Mouse (Mus musculus) G1E (cell line): Measurements from ENCODE around the gene Gna15. TPM values are rescaled to one million over a fixed set of nuclear protein-coding genes. Genes with fewer than 3 reads are reported as not detected.

Experiments used
- ATAC-seq: 2 replicates; pipeline ENCODE4 v1.8.0; 2016; ENCODE audit warnings: mild to moderate bottlenecking; ENCODE audit not compliant: insufficient number of reproducible peaks, poor library complexity, low FRiP score, severe bottlenecking; ENCODE audit errors: extremely low read depth
- DNase-seq: peaks from one replicate; pipeline ENCODE4 v3.0.0; 2012; ENCODE audit warnings: low spot score
- H3K27me3 ChIP-seq: 2 replicates; pipeline ENCODE4 v1.6.1; 2012; ENCODE audit warnings: mild to moderate bottlenecking, low read length, inconsistent platforms; ENCODE audit not compliant: insufficient read depth
- H3K36me3 ChIP-seq: replicated peaks from 2 replicates; pipeline ENCODE3; 2012; ENCODE audit warnings: mild to moderate bottlenecking, inconsistent platforms
- H3K4me1 ChIP-seq: 2 replicates; pipeline ENCODE4 v1.6.1; 2012; ENCODE audit warnings: low read depth, low read length, inconsistent platforms, mixed read lengths; ENCODE audit not compliant: insufficient read depth
- H3K4me3 ChIP-seq: 2 replicates; pipeline ENCODE4 v1.5.1; 2012; ENCODE audit warnings: low read depth, mild to moderate bottlenecking, inconsistent platforms, low read length, moderate library complexity, mixed read lengths
- H3K9me3 ChIP-seq: replicated peaks from 2 replicates; pipeline ENCODE4 v1.6.1; 2012; ENCODE audit warnings: inconsistent platforms
- CTCF ChIP-seq: IDR thresholded peaks from 2 replicates; pipeline ENCODE4 v1.5.1; 2012; ENCODE audit warnings: low read depth, low read length, inconsistent platforms, mixed read lengths
- GATA1 ChIP-seq: IDR thresholded peaks from 2 replicates; pipeline ENCODE4 v1.6.1; 2012; ENCODE audit warnings: borderline replicate concordance, low read length, inconsistent platforms, mixed read lengths
- GATA2 ChIP-seq: IDR thresholded peaks from 2 replicates; pipeline ENCODE4 v1.6.1; 2012; ENCODE audit warnings: low read depth, low read length, inconsistent platforms, borderline replicate concordance
- POLR2AphosphoS5 ChIP-seq: IDR thresholded peaks from 2 replicates; pipeline ENCODE4 v1.6.1; 2012; ENCODE audit warnings: low read depth, low read length, inconsistent platforms; ENCODE audit not compliant: insufficient replicate concordance
- TAL1 ChIP-seq: conservative IDR thresholded peaks from 2 replicates; pipeline ENCODE4 v1.6.1; 2012; ENCODE audit warnings: low read depth, low read length, inconsistent platforms, mixed read lengths
- polyA plus RNA-seq: library from polyadenylated mRNA; stranded (reverse); fragments of >175 nt; gene quantifications from 2 replicates; pipeline ENCODE4 v1.2.3, GENCODE M21; 2012
- total RNA-seq, 2 experiments: library from RNA; stranded (forward) in 1 of 2; stranded (reverse) in 1 of 2; fragments of 200-1000 nt in 1 of 2; fragments of >200 nt in 1 of 2; fragmentation: Nextera tagmentation in 1 of 2; gene quantifications; 2 replicates each; pipeline ENCODE4 v1.2.3; 2014 to 2017

Gna15 gene
- total and polyA plus RNA-seq, 3 experiments = 16.5 to 22.5 (median 20.1) TPM

DNA sequence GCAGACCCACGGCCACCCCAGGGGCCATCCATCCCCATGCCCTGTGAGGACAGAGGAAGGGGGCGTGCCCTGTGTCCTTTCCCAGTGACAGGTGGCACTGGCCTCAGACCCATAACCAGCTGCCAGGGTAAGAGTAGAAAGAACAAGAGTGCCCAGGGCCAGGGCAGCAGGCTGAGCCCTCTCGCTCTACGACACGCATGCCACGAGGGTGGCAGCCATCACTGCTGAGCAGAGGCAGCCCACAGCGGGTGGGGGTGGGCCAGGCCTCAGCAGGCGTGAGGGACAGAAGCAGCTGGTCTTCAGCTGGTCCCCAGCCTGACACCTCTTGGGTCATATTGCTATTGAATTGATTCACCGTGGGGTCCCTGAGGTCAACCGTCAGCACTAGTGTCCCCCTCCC is 37.5 kb downstream of the Gna15 start:
- DNase-seq = no peak
- Histone ChIP-seq H3K9me3 (no peaks in the 10 kb centered on the region), H3K4me1 (peaks cover 57% of the 10 kb centered on the region), H3K4me3 (no peak overlapping the region), H3K36me3 (peaks cover 66% of the 10 kb centered on the region), H3K27me3 (peaks cover 9% of the 10 kb centered on the region)
- ATAC-seq = no peak
- TF ChIP-seq GATA1 = no peak
- TF ChIP-seq TAL1 = no peak
- TF ChIP-seq GATA2 = no peak
- TF ChIP-seq POLR2AphosphoS5 = no peak
- no peak for TF ChIP-seq CTCF

GRCm38 (mm10) chr10:81485479-81486018 is 38.5 kb downstream of the Gna15 start:
- TF ChIP-seq POLR2AphosphoS5 (no peak), GATA2 (no peak), TAL1 (no peak), CTCF (no peak), GATA1 (no peak)
- DNase-seq (no peak), ATAC-seq (no peak)
- peaks cover 50% of the 10 kb centered on the region for H3K4me1 ChIP-seq
- no peak overlapping the region for H3K4me3 ChIP-seq
- H3K36me3 ChIP-seq = peaks cover 57% of the 10 kb centered on the region
- peaks cover 18% of the 10 kb centered on the region for H3K27me3 ChIP-seq
- H3K9me3 ChIP-seq = no peaks in the 10 kb centered on the region

DNA sequence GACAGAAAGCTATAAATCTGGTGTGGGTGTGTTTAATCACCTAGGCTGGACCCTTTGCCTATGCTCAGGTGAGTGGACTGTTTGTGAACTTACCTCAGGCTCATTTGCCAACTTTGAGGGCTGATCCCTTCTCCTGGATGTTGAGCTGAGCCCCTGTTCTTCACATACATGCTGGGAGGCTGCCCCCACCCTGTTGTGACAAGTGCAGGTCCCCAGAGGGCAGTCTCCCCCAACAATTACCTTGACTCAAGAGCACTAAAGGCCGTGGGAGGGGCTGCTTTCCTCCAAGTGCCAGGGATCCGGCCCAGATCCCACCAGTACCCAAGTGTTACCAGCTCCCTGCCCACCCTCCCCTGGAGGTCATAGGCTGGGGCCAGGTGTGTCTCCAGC is 39.0 kb downstream of the Gna15 start:
- ATAC-seq (no peak), DNase-seq (peak; percentile 41)
- H3K9me3 ChIP-seq = no peaks in the 10 kb centered on the region
- H3K27me3 ChIP-seq = peaks cover 23% of the 10 kb centered on the region
- H3K4me1 ChIP-seq = peaks cover 49% of the 10 kb centered on the region
- TF ChIP-seq TAL1 (no peak), CTCF (no peak; the same call in 1 of the 2 replicates), POLR2AphosphoS5 (no peak), GATA2 (no peak), GATA1 (no peak)
- H3K36me3 ChIP-seq = peaks cover 52% of the 10 kb centered on the region
- no peak overlapping the region for H3K4me3 ChIP-seq

GRCm38 (mm10) chr10:81484441-81485059 is 39.5 kb downstream of the Gna15 start:
- Histone ChIP-seq H3K4me1 (peaks cover 44% of the 10 kb centered on the region), H3K36me3 (peaks cover 47% of the 10 kb centered on the region), H3K4me3 (no peak overlapping the region), H3K9me3 (no peaks in the 10 kb centered on the region), H3K27me3 (peaks cover 27% of the 10 kb centered on the region)
- TF ChIP-seq GATA2 (no peak), POLR2AphosphoS5 (no peak), TAL1 (no peak), CTCF (no peak), GATA1 (no peak)
- DNase-seq (no peak), ATAC-seq (no peak)

GRCm38 (mm10) chr10:81483983-81484382 is 40.0 kb downstream of the Gna15 start:
- peaks cover 44% of the 10 kb centered on the region for H3K4me1 ChIP-seq
- peaks cover 41% of the 10 kb centered on the region for H3K36me3 ChIP-seq
- DNase-seq = no peak
- TF ChIP-seq GATA1 = no peak
- TF ChIP-seq GATA2 = no peak
- TF ChIP-seq POLR2AphosphoS5 = no peak
- TF ChIP-seq TAL1 = no peak
- TF ChIP-seq CTCF = peak; percentile 48
- ATAC-seq = no peak
- no peak overlapping the region for H3K4me3 ChIP-seq
- H3K27me3 ChIP-seq = peaks cover 27% of the 10 kb centered on the region
- H3K9me3 ChIP-seq = no peaks in the 10 kb centered on the region

GRCm38 (mm10) chr10:81482533-81482889 is 41.5 kb downstream of the Gna15 start, which contains the start of gene Celf5:
Gene Celf5 (minus strand): TSS chr10:81482709.
- ATAC-seq = no peak
- Histone ChIP-seq H3K4me1 (peaks cover 34% of the 10 kb centered on the region), H3K36me3 (peaks cover 26% of the 10 kb centered on the region), H3K4me3 (peak within 1 kb of the TSS; percentile 68; the same call in 1 of the 2 replicates), H3K27me3 (peaks cover 33% of the 10 kb centered on the region), H3K9me3 (no peaks in the 10 kb centered on the region)
- DNase-seq = peak; percentile 72
- TF ChIP-seq GATA2 (no peak), POLR2AphosphoS5 (no peak), TAL1 (no peak), GATA1 (no peak), CTCF (peak; percentile 43)
